Mouse (Mus musculus) Patski (cell line): ENCODE results near the gene Tepp. TPM values are rescaled to one million over a fixed set of nuclear protein-coding genes. Genes with fewer than 3 reads are reported as not detected.

Experiments used
- ATAC-seq: fragments of 100-300 bp; one replicate; pipeline ENCODE4 v1.8.0; 2021
- CTCF ChIA-PET: fragments of 350-600 bp; sonication (Branson Sonifier 250); formaldehyde crosslinking; loops from one replicate; lab custom pipeline; 2022; ENCODE audit warnings: inconsistent platforms; lab: Charles Lee
- POLR2A ChIA-PET: fragments of 350-600 bp; sonication (Branson Sonifier 250); formaldehyde crosslinking; loops from one replicate; lab custom pipeline; 2022; ENCODE audit warnings: antibody characterized with exemption, inconsistent platforms; lab: Charles Lee
- DNase-seq: peaks from one replicate; pipeline ENCODE4 v3.0.0-alpha.2; 2011; ENCODE audit warnings: low read depth, low spot score
- H3K27me3 ChIP-seq: fragments of 371-371 bp; one replicate; pipeline ENCODE4 v1.5.1; 2021
- CTCF ChIP-seq: fragments of 100-300 bp; IDR thresholded peaks from one replicate; pipeline ENCODE4 v1.5.1; 2021
- in situ Hi-C: fragments of 300-500 bp; cut with MboI; formaldehyde crosslinking; loops from 3 replicates; pipeline ENCODE4 v1.11.1; 2018; ENCODE audit warnings: low pct_unique_long_range_greater_than_20kb, mixed read lengths
- polyA plus RNA-seq: library from polyadenylated mRNA; unstranded; gene quantifications from one replicate; pipeline ENCODE4 v1.2.3, GENCODE M21; 2021

The Tepp gene
- polyA plus RNA-seq, 1 experiment from 2014 or later: not detected

- CTCF ChIA-PET: interaction anchor here (1.1 to 1.6 kb wide), 3 partner anchors 68 to 71 kb away, joined by 3 to 5 read pairs (median 3); no protein-coding TSS in a partner anchor
- DNase-seq (no peak), ATAC-seq (no peak)
Observed at GRCm38 (mm10) chr8:95358550-95359411, 48.4 kb downstream of the Tepp start.

DNA sequence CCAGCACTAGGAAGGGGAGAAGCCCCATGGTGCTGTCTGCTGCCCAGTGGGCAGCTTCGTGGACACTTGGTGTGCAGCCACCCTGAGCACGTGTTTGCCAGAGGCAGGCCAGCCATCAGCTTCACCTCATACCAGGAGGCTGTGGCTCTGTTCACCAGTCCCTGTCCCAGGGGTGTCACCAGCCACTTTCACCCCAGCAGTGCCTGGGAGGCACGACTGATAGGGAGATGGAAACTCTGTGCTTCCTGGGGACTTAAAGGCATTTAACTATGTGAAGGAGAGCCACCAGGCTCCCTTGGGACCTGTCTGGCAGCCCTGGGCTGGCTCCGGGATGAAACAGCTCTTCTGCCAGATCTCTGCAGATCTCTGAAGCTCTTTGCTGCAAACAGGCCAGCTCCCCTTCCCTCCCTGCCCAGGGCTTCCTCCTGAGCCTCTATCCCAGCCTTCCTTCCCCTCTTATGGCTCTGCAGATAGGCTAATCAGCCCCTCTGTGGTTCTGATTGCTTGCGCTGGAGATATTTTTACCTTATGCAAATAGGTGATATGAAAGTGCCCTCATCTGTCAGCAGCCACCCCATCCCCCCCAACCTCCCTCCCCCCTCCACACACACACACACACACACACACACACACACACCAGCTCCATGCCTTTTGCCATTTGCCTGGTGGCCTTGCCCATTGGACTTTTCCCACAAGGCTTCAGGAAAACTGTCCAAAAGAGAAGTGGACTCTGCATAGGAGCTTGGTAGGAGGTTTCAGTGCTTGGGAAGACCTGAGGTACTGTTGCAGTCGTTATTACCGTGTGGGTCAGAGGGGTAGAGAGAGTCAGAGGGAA is 50.0 kb downstream of the Tepp start:
- POLR2A ChIA-PET: interaction anchor here (0.9 kb wide), 1 partner anchor 82 kb away, joined by 4 read pairs; no protein-coding TSS in a partner anchor
- TF ChIP-seq CTCF: no peak
- ATAC-seq (no peak), DNase-seq (no peak)
- CTCF ChIA-PET: interaction anchor here (0.7 to 1.6 kb wide), 2 partner anchors 60 to 70 kb away, joined by 3 read pairs; no protein-coding TSS in a partner anchor
- H3K27me3 ChIP-seq: no peaks in the 10 kb centered on the region
- in situ Hi-C loops: no loop called here

More at GRCm38 (mm10) chr8:95358550-95359411, 48.4 kb downstream of the Tepp start:
- no peak for TF ChIP-seq CTCF
- POLR2A ChIA-PET: no interaction called here
- in situ Hi-C loops: no loop called here
- no peaks in the 10 kb centered on the region for H3K27me3 ChIP-seq

- ChIA-PET POLR2A (interaction anchor here (0.9 kb wide), 1 partner anchor 81 kb away, joined by 4 read pairs; no protein-coding TSS in a partner anchor), CTCF (interaction anchor here (1.5 kb wide), 1 partner anchor 78 kb away, joined by 3 read pairs; no protein-coding TSS in a partner anchor)
- ATAC-seq (no peak), DNase-seq (no peak)
- in situ Hi-C loops: no loop called here
- TF ChIP-seq CTCF: no peak
- no peaks in the 10 kb centered on the region for H3K27me3 ChIP-seq
Observed at GRCm38 (mm10) chr8:95361016-95361341, 50.6 kb downstream of the Tepp start.

- ATAC-seq (peak; percentile 78), DNase-seq (no peak)
- no peaks in the 10 kb centered on the region for H3K27me3 ChIP-seq
- CTCF ChIA-PET: interaction anchor here (0.6 to 1.5 kb wide), 2 partner anchors 68 to 77 kb away, joined by 3 read pairs; no protein-coding TSS in a partner anchor
- TF ChIP-seq CTCF: no peak
- POLR2A ChIA-PET: no interaction called here
- in situ Hi-C loops: no loop called here
Observed at GRCm38 (mm10) chr8:95362272-95362671, 51.9 kb downstream of the Tepp start.

DNA sequence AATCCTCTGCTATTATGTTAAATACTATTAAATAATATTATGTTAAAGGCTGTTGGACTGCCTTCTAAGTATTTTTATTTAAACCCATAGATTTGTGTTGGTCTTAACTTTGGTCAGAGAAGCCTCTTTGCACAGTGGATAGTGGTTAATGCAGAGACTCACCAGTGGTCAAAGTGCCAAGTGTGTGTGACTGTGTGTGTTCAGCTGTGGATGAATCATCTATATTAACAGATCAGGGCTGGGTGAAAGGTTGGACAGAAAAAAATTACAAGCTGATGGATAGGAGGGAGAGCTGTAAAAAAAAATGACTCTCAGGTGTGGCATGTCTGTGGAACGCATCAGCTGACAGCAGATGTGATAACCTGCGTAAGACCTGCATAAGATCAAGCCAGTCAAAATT is 53.5 kb downstream of the Tepp start:
- no peaks in the 10 kb centered on the region for H3K27me3 ChIP-seq
- CTCF ChIA-PET: no interaction called here
- DNase-seq (no peak), ATAC-seq (no peak)
- POLR2A ChIA-PET: no interaction called here
- TF ChIP-seq CTCF: no peak
- in situ Hi-C loops: no loop called here

DNA sequence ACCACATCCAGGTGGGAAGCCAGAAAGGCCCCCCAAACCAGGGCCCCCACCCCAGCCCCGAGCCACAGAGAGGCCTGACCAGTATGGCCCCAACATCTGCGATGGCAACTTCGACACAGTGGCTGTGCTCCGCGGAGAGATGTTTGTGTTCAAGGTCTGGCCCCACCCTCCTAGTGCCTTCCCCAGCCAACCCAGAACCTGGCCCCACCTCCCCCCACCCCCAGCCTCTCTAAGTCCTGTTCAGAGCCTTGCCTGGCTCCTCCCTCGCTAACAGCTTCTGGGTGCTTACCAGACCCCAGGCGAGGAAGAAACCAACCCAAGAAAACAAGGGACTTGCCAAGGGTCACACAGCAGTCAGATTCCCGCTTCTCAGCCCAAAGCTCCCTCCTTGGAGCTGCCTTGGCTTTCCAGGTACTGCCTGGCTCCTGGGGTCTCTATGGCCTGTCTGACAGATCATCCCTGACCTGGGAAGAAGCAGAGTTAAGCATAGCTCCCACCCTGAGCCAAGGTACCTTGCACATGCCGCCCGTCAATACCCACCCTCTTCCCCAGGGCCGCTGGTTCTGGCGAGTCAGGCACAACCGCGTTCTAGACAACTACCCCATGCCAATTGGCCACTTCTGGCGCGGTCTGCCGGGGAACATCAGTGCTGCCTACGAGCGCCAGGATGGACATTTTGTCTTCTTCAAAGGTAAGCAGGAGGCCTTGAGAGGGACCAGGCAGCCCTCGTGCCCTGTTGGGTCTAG is 59.4 kb downstream of the Tepp start:
- ChIA-PET CTCF (no interaction called here), POLR2A (no interaction called here)
- no peak for TF ChIP-seq CTCF
- no peak for DNase-seq
- H3K27me3 ChIP-seq: no peaks in the 10 kb centered on the region
- ATAC-seq: no peak
- in situ Hi-C loops: no loop called here

DNA sequence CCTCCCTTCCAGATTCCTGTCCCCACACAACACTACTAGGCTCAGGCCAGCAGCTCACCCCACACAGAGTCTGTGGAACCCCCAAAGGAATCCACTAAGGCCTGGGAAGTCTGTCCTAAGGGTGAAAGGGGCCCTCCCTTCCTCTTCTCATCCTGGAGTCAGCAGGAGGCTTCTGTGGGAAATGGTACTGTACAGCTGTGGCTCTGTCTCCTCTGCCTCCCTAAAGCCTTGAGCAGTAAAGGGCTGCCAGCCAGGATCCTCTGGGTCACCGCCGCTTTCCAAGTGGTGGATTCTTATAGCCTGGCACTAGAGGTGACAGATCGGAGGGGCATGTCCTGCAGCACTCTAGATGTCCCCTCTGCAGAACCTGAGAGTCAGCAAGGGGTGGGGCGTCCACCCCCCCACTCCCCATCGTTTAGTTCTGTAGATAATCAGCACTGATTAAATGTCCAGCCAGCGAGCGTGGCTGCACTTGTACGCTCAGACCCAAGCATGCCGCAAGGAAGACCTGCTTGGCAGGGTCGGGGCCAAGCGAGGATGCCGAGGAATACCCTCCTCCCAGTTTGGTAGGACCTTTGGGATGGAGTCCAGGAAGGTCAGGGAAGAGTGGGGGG is 63.1 kb downstream of the Tepp start:
- ATAC-seq: no peak
- ChIA-PET CTCF (interaction anchor here (1.1 kb wide), 1 partner anchor 54 kb away, joined by 3 read pairs; no protein-coding TSS in a partner anchor), POLR2A (no interaction called here)
- no peak for TF ChIP-seq CTCF
- no peaks in the 10 kb centered on the region for H3K27me3 ChIP-seq
- in situ Hi-C loops: no loop called here
- DNase-seq: no peak

DNA sequence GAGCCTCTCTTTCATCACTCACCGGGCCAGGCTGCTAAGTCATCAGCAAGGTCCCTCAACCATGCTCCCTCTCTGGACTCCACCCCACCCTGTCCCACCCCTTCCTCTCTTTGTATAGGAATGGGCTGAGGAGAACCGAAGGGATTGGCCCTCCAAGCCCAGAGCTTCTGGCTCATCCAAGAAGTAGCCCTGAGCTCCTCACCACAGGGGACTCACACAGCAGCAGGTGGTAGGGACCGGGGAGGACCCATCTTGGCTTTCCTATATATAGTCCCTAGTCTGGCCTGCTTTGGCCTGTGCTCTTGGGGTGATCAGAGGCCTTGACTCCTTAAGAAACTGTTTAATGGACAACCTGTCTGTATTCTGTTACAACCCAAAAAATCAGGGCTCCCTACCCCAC is 64.1 kb downstream of the Tepp start:
- ATAC-seq (no peak), DNase-seq (no peak)
- in situ Hi-C loops: no loop called here
- TF ChIP-seq CTCF: no peak
- H3K27me3 ChIP-seq: no peaks in the 10 kb centered on the region
- POLR2A ChIA-PET: no interaction called here
- CTCF ChIA-PET: no interaction called here

- no peak for ATAC-seq
- in situ Hi-C loops: no loop called here
- CTCF ChIA-PET: no interaction called here
Observed at GRCm38 (mm10) chr8:95375374-95375930, 65.1 kb downstream of the Tepp start.

More at GRCm38 (mm10) chr8:95375374-95375930, 65.1 kb downstream of the Tepp start:
- DNase-seq: no peak
- POLR2A ChIA-PET: no interaction called here
- no peaks in the 10 kb centered on the region for H3K27me3 ChIP-seq
- no peak for TF ChIP-seq CTCF

Other genes with a start within 250 kb of the Tepp start
- 28.2 TPM for gene Katnb1, start 229.4 kb upstream of the Tepp start, polyA plus RNA-seq
- gene Kifc3, start 107.8 kb upstream of the Tepp start, polyA plus RNA-seq: 158 TPM
- gene Cngb1, start 4.0 kb upstream of the Tepp start, polyA plus RNA-seq: 0.15 TPM
- 12.3 TPM for gene Zfp319, start 21.4 kb downstream of the Tepp start, polyA plus RNA-seq
- gene Usb1, start 21.7 kb downstream of the Tepp start, polyA plus RNA-seq: 37.8 TPM
- gene Mmp15, start 41.7 kb downstream of the Tepp start, polyA plus RNA-seq: 8.1 TPM
- gene Cfap20, start 124.3 kb downstream of the Tepp start, polyA plus RNA-seq: 64.5 TPM
- 87.3 TPM for gene Csnk2a2, start 179.5 kb downstream of the Tepp start, polyA plus RNA-seq
- gene Ccdc113, start 223.5 kb downstream of the Tepp start, polyA plus RNA-seq: 1.0 TPM